9 mouse cellular contexts compared by ENCODE assay signal in the genomic region with DNA sequence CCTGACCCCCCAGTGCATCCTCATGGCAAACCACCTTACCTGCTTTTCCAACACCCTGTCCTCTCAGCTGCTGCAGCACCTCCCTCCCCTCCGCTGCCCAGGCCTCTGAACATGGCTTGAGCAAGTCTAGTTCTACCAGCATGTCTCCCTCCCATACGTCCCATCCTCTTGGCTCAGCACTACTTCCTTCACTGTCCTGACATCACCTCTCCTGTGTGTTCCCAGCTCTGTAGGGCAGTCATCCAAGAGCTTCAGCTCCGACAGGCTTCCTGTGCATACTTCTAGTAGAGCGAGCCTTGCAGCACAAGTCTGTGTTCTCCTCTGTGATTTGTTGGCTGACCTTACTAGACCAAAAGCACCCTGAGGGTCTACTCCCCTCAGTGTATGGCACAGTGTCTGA. TPM values are rescaled to one million over a fixed set of nuclear protein-coding genes. Genes with fewer than 3 reads are reported as not detected.
A peak's percentile ranks its signal among the peaks of the same experiment; 100 is the strongest.
DNase-seq lines count a peak whose midpoint lies in the region; ATAC-seq lines count a peak whose summit lies in the region.
"Had no signal": no experiment of that assay in that cellular context is flagged by ENCODE, and none has a peak within 500 bp of the region (broad histone marks: within the 10 kb centered on the region; RNA-seq: fewer than 3 reads in every experiment).

No protein-coding gene starts in this region.

- no peak overlapping the region for H3K4me3 ChIP-seq in heart, embryonic 12.5 days

- DNase-seq in adrenal gland, postnatal 10 days, result peak; percentile 31
- no peak for DNase-seq in adrenal gland, adult 8-10 months
- DNase-seq in NIH3T3 (ENCODE audit: low read depth), result peak; percentile 38
- peak; percentile 60 to 63 for DNase-seq in left cerebral cortex, adult 18-20 months (ENCODE audit: low spot score in 2 of 2)
- DNase-seq in neural tube, embryonic 10.5 days (ENCODE audit: extremely low spot score, low spot score), result no peak
- DNase-seq in ovary, postnatal 14 days (ENCODE audit: low spot score), result no peak
- DNase-seq in embryo, embryonic 10 days (ENCODE audit: low spot score), result no peak

- ATAC-seq in heart, embryonic 12.5 days (ENCODE audit: insufficient number of reproducible peaks, low FRiP score), result peak; percentile 40; the same call in 1 of the 2 replicates

- H3K27ac ChIP-seq in heart, embryonic 12.5 days (ENCODE audit: poor library complexity, severe bottlenecking), result no peak overlapping the region

- H3K27me3 ChIP-seq in heart, embryonic 12.5 days (replicated peaks), result no peaks in the 10 kb centered on the region

- peaks cover 9% of the 10 kb centered on the region for H3K4me1 ChIP-seq in heart, embryonic 12.5 days (replicated peaks)

- 65% methylated on average over 4 of the region's 4 CpGs for WGBS in heart, embryonic 12.5 days

- H3K9me3 ChIP-seq in heart, embryonic 12.5 days (replicated peaks), result no peaks in the 10 kb centered on the region

- H3K4me2 ChIP-seq in heart, embryonic 12.5 days, result no peak overlapping the region

- no peak overlapping the region for H3K9ac ChIP-seq in heart, embryonic 12.5 days

- peaks cover 61% of the 10 kb centered on the region for H3K36me3 ChIP-seq in heart, embryonic 12.5 days

RNA-seq across cellular contexts. Expression of a gene that starts 27.6 kb away (rescaled TPM):
- not detected for total RNA-seq in adrenal gland, postnatal 10 days (2021)
- not detected for total RNA-seq in adrenal gland, adult 8-10 months (2022)
- 0.64 and 1.0 TPM in 2 replicates for polyA plus RNA-seq in heart, embryonic 12.5 days (2016; fragmentation: Nextera tagmentation; extraction: Ambion mirVana)
- 1 to 10 TPM; 3.5 to 4.6 TPM for total RNA-seq in left cerebral cortex, adult 18-20 months (2021)
- total RNA-seq: hematopoietic stem cell, adult 5-6 weeks had no signal

Comparison
In these comparisons a context has a peak if more than half of its experiments do, and no peak if none do; other contexts are left out.
1. DNase-seq: peak in adrenal gland, postnatal 10 days (single experiment), NIH3T3 (single experiment) and left cerebral cortex, adult 18-20 months (2 of 2); none in adrenal gland, adult 8-10 months (single experiment), neural tube, embryonic 10.5 days (single experiment), ovary, postnatal 14 days (single experiment) and embryo, embryonic 10 days (single experiment).
2. RNA of a gene that starts 27.6 kb away (total RNA-seq): 3.5 to 4.6 TPM in left cerebral cortex, adult 18-20 months; not detected in adrenal gland, adult 8-10 months and not detected in adrenal gland, postnatal 10 days; every median in the first group is over 4 times any median in the second.